Mouse (Mus musculus): Measurements from ENCODE around the gene Necap2. TPM values are rescaled to one million over a fixed set of nuclear protein-coding genes. Genes with fewer than 3 reads are reported as not detected.
A peak's percentile ranks its signal among the peaks of the same experiment; 100 is the strongest.

Gene Necap2
- polyA plus RNA-seq, 1 experiment = 85.6 TPM

DNA sequence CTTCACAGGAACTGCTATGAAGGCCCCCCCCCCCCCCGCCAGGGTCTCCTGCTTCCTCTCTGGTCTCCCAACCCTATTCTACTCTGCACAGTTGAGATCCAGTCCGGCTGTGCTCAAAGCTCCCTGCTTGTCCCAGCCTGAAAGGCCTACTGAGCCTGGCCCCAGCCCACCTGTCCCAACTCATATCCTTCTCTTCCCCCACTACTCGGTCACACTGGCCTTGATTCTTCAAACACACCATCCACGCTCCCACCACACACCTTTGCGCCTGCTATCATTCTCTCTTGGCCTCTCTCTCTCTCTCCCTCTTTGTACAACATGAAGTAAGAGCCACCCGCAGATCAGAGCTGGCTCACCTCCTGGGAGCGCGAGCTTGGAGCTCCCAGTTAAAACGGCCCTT lies 19.3 kb downstream of the Necap2 start:
- TF ChIP-seq POLR2AphosphoS2 (IDR thresholded peaks at IDR 0.05; ENCODE audit: insufficient read length, low read depth) (no peak), CEBPB (IDR thresholded peaks at IDR 0.05; ENCODE audit: insufficient read depth, poor library complexity, severe bottlenecking) (no peak), TCF12 (IDR thresholded peaks at IDR 0.05; ENCODE audit: insufficient read depth, poor library complexity, severe bottlenecking) (no peak)
- H3ac ChIP-seq (ENCODE audit: control insufficient read depth, insufficient read length) = no peak overlapping the region
- peak overlapping the region; percentile 84 for H3K4me2 ChIP-seq (ENCODE audit: low read depth)
- H3K79me2 ChIP-seq (ENCODE audit: control insufficient read depth, insufficient read depth) = no peaks in the 10 kb centered on the region
- no peak overlapping the region for H3K4me3 ChIP-seq
- H3K27me3 ChIP-seq (ENCODE audit: control insufficient read depth, insufficient read depth, insufficient read length) = no peaks in the 10 kb centered on the region
- H3K36me3 ChIP-seq (ENCODE audit: control insufficient read depth, insufficient read depth) = no peaks in the 10 kb centered on the region

DNA sequence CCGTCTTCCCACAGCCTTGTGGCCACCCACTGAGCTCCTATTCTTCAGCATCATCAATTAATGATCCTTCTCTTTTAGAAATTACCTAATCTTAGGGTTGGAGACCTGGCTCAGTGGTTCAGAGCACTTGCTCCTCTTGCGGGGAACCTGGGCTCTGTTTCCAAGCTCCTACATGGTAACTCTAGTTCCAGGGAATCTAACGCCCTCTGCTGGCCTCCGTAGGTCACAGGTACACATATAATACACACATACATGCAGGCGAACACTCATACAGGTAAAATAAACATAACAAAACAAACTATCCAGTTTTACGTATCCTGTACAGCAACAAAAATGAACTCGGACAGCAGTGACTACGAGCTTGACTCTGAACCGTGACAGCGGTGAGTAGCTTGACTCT lies 21.2 kb downstream of the Necap2 start:
- no peaks in the 10 kb centered on the region for H3K36me3 ChIP-seq (ENCODE audit: control insufficient read depth, insufficient read depth)
- no peak overlapping the region for H3K4me3 ChIP-seq
- no peaks in the 10 kb centered on the region for H3K79me2 ChIP-seq (ENCODE audit: control insufficient read depth, insufficient read depth)
- no peak overlapping the region for H3ac ChIP-seq (ENCODE audit: control insufficient read depth, insufficient read length)
- no peak for TF ChIP-seq TCF3 (IDR thresholded peaks at IDR 0.05; ENCODE audit: insufficient read length, low read depth)
- no peak for TF ChIP-seq CEBPB (IDR thresholded peaks at IDR 0.05; ENCODE audit: insufficient read depth, poor library complexity, severe bottlenecking)
- no peak for TF ChIP-seq TCF12 (IDR thresholded peaks at IDR 0.05; ENCODE audit: insufficient read depth, poor library complexity, severe bottlenecking)
- no peak for TF ChIP-seq MYOG (IDR thresholded peaks at IDR 0.05; ENCODE audit: control insufficient read depth in 1 of 3, insufficient read depth in 1 of 3, insufficient read length in 2 of 3, low read depth in 2 of 3)
- no peak for TF ChIP-seq REST (IDR thresholded peaks at IDR 0.05; ENCODE audit: insufficient read depth, insufficient read length)
- TF ChIP-seq E2F4 (IDR thresholded peaks at IDR 0.05; ENCODE audit: insufficient read depth) = no peak
- TF ChIP-seq USF1 (IDR thresholded peaks at IDR 0.05; ENCODE audit: low read depth) = no peak
- TF ChIP-seq MYOD1 (IDR thresholded peaks at IDR 0.05; ENCODE audit: control insufficient read depth in 1 of 3, insufficient read length in 2 of 3, low read depth in 2 of 3) = no peak
- TF ChIP-seq POLR2AphosphoS2 (IDR thresholded peaks at IDR 0.05; ENCODE audit: insufficient read length, low read depth) = no peak
- TF ChIP-seq SRF (IDR thresholded peaks at IDR 0.05; ENCODE audit: control insufficient read depth, insufficient read length, low read depth) = no peak
- no peak for TF ChIP-seq MAX (IDR thresholded peaks at IDR 0.05; ENCODE audit: low read depth)
- TF ChIP-seq POLR2A (IDR thresholded peaks at IDR 0.05; ENCODE audit: insufficient read length, low read depth) = no peak
- H3K4me2 ChIP-seq (ENCODE audit: low read depth) = no peak overlapping the region
- H3K27me3 ChIP-seq (ENCODE audit: control insufficient read depth, insufficient read depth, insufficient read length) = no peaks in the 10 kb centered on the region

DNA sequence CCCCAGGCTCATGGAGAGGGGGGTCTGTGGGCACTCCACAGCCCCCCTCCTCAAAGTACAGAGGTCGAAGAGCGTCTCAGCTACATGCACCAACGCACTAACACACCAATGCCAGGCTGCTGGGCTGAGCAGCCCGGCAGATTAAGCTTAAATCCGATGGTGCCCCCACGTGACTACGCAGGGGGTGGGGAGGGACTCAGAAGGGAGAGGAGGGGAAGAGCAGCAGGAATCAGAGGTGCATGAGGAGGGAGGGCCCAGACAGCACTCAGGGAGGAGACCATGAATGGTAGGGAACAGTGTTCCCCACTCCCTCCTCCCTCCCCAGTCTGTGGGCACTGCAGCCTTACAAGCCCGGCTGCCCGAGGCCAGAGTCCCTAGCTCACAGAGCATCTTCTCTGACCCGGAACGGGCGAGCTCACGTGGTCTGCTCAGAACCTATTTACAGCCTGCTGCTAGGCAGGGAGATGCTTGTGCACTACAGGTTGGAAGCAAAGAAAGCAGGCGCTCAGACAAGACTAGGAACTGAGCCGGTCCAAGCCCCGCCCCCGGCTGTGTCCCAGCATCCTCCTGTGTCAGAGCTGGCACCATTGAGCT lies 24.5 kb downstream of the Necap2 start:
- Histone ChIP-seq H3K79me2 (ENCODE audit: control insufficient read depth, insufficient read depth) (no peaks in the 10 kb centered on the region), H3K4me2 (ENCODE audit: low read depth) (no peak overlapping the region), H3K36me3 (ENCODE audit: control insufficient read depth, insufficient read depth) (no peaks in the 10 kb centered on the region), H3K4me3 (no peak overlapping the region), H3K27me3 (ENCODE audit: control insufficient read depth, insufficient read depth, insufficient read length) (no peaks in the 10 kb centered on the region), H3ac (ENCODE audit: control insufficient read depth, insufficient read length) (no peak overlapping the region)
- TF ChIP-seq USF1 (IDR thresholded peaks at IDR 0.05; ENCODE audit: low read depth) = no peak

- TF ChIP-seq MYOD1 (IDR thresholded peaks at IDR 0.05; ENCODE audit: control insufficient read depth in 1 of 3, insufficient read length in 2 of 3, low read depth in 2 of 3) = no peak
- TF ChIP-seq REST (IDR thresholded peaks at IDR 0.05; ENCODE audit: insufficient read depth, insufficient read length) = no peak
- no peak for TF ChIP-seq SRF (IDR thresholded peaks at IDR 0.05; ENCODE audit: control insufficient read depth, insufficient read length, low read depth)
- TF ChIP-seq USF1 (IDR thresholded peaks at IDR 0.05; ENCODE audit: low read depth) = no peak
- no peak for TF ChIP-seq TCF12 (IDR thresholded peaks at IDR 0.05; ENCODE audit: insufficient read depth, poor library complexity, severe bottlenecking)
- no peak for TF ChIP-seq POLR2AphosphoS2 (IDR thresholded peaks at IDR 0.05; ENCODE audit: insufficient read length, low read depth)
- no peak for TF ChIP-seq MYOG (IDR thresholded peaks at IDR 0.05; ENCODE audit: control insufficient read depth in 1 of 3, insufficient read depth in 1 of 3, insufficient read length in 2 of 3, low read depth in 2 of 3)
- no peaks in the 10 kb centered on the region for H3K79me2 ChIP-seq (ENCODE audit: control insufficient read depth, insufficient read depth)
- H3ac ChIP-seq (ENCODE audit: control insufficient read depth, insufficient read length) = no peak overlapping the region
- H3K27me3 ChIP-seq (ENCODE audit: control insufficient read depth, insufficient read depth, insufficient read length) = no peaks in the 10 kb centered on the region
- H3K36me3 ChIP-seq (ENCODE audit: control insufficient read depth, insufficient read depth) = no peaks in the 10 kb centered on the region
- no peak overlapping the region for H3K4me2 ChIP-seq (ENCODE audit: low read depth)
- H3K4me3 ChIP-seq = no peak overlapping the region
Measured at GRCm38 (mm10) chr4:141053138-141053537, 25.0 kb downstream of the Necap2 start.

GRCm38 (mm10) chr4:141052442-141052841 lies 25.7 kb downstream of the Necap2 start:
- Histone ChIP-seq H3K36me3 (ENCODE audit: control insufficient read depth, insufficient read depth) (no peaks in the 10 kb centered on the region), H3K79me2 (ENCODE audit: control insufficient read depth, insufficient read depth) (no peaks in the 10 kb centered on the region)

More at GRCm38 (mm10) chr4:141052442-141052841, 25.7 kb downstream of the Necap2 start:
- H3ac ChIP-seq (ENCODE audit: control insufficient read depth, insufficient read length) = no peak overlapping the region
- no peaks in the 10 kb centered on the region for H3K27me3 ChIP-seq (ENCODE audit: control insufficient read depth, insufficient read depth, insufficient read length)
- no peak overlapping the region for H3K4me2 ChIP-seq (ENCODE audit: low read depth)
- H3K4me3 ChIP-seq = no peak overlapping the region
- TF ChIP-seq TCF3 (IDR thresholded peaks at IDR 0.05; ENCODE audit: insufficient read length, low read depth) (no peak), SRF (IDR thresholded peaks at IDR 0.05; ENCODE audit: control insufficient read depth, insufficient read length, low read depth) (no peak), CEBPB (IDR thresholded peaks at IDR 0.05; ENCODE audit: insufficient read depth, poor library complexity, severe bottlenecking) (no peak), POLR2AphosphoS2 (IDR thresholded peaks at IDR 0.05; ENCODE audit: insufficient read length, low read depth) (no peak), MYOD1 (IDR thresholded peaks at IDR 0.05; ENCODE audit: control insufficient read depth in 1 of 3, insufficient read length in 2 of 3, low read depth in 2 of 3) (no peak), REST (IDR thresholded peaks at IDR 0.05; ENCODE audit: insufficient read depth, insufficient read length) (no peak), E2F4 (IDR thresholded peaks at IDR 0.05; ENCODE audit: insufficient read depth) (no peak), POLR2A (IDR thresholded peaks at IDR 0.05; ENCODE audit: insufficient read length, low read depth) (no peak), USF1 (IDR thresholded peaks at IDR 0.05; ENCODE audit: low read depth) (no peak), TCF12 (IDR thresholded peaks at IDR 0.05; ENCODE audit: insufficient read depth, poor library complexity, severe bottlenecking) (no peak), MAX (IDR thresholded peaks at IDR 0.05; ENCODE audit: low read depth) (no peak), MYOG (IDR thresholded peaks at IDR 0.05; ENCODE audit: control insufficient read depth in 1 of 3, insufficient read depth in 1 of 3, insufficient read length in 2 of 3, low read depth in 2 of 3) (no peak)
